Mouse (Mus musculus): ENCODE measurements around the gene Adgrl3.

- TF ChIP-seq EP300 (optimal IDR thresholded peaks at IDR 0.05) (no peak), CTCF (IDR thresholded peaks at IDR 0.05; ENCODE audit: low read depth) (no peak)
These were observed 539.0 kb downstream of the Adgrl3 start for GRCm38 (mm10) chr5:81558965-81559364.

All from stomach, postnatal 0 days (tissue).